Mouse (Mus musculus) cerebellum, adult 9-11 months (tissue): ENCODE data around the gene Nrxn3.
A peak's percentile ranks its signal among the peaks of the same experiment; 100 is the strongest.

Source experiments
- DNase-seq: peaks from one replicate; pipeline ENCODE4 v3.0.0; 2022

The Nrxn3 gene

GRCm38 (mm10) chr12:89364850-89365249 lies 642.2 kb downstream of the Nrxn3 start:
- DNase-seq, result no peak

GRCm38 (mm10) chr12:89369939-89370338 lies 647.3 kb downstream of the Nrxn3 start:
- DNase-seq, result no peak

- no peak for DNase-seq
Observed at GRCm38 (mm10) chr12:89376600-89376999, 653.9 kb downstream of the Nrxn3 start.

- DNase-seq, result no peak
Observed at GRCm38 (mm10) chr12:89377051-89377643, 654.5 kb downstream of the Nrxn3 start.

- no peak for DNase-seq
Observed at GRCm38 (mm10) chr12:89377687-89378086, 655.0 kb downstream of the Nrxn3 start.

GRCm38 (mm10) chr12:89383254-89383653 lies 660.6 kb downstream of the Nrxn3 start:
- no peak for DNase-seq

GRCm38 (mm10) chr12:89395121-89395792 lies 672.6 kb downstream of the Nrxn3 start:
- DNase-seq, result no peak

- no peak for DNase-seq
Observed at GRCm38 (mm10) chr12:89436519-89436918, 713.8 kb downstream of the Nrxn3 start.

- no peak for DNase-seq
Observed at GRCm38 (mm10) chr12:89442323-89443038, 719.8 kb downstream of the Nrxn3 start.

- DNase-seq, result peak; percentile 8
Observed at GRCm38 (mm10) chr12:89450667-89451298, 728.1 kb downstream of the Nrxn3 start.

GRCm38 (mm10) chr12:89470226-89470625 lies 747.5 kb downstream of the Nrxn3 start:
- DNase-seq, result no peak

GRCm38 (mm10) chr12:89471289-89471688 lies 748.6 kb downstream of the Nrxn3 start:
- no peak for DNase-seq

- no peak for DNase-seq
Observed at GRCm38 (mm10) chr12:89471874-89472273, 749.2 kb downstream of the Nrxn3 start.

- DNase-seq, result peak; percentile 22
Observed at GRCm38 (mm10) chr12:89479096-89479495, 756.4 kb downstream of the Nrxn3 start.

GRCm38 (mm10) chr12:89482223-89482622 lies 759.5 kb downstream of the Nrxn3 start:
- no peak for DNase-seq

GRCm38 (mm10) chr12:89504026-89504425 lies 781.4 kb downstream of the Nrxn3 start:
- DNase-seq, result peak; percentile 27

GRCm38 (mm10) chr12:89505121-89505764 lies 782.6 kb downstream of the Nrxn3 start:
- peak; percentile 69 for DNase-seq

- DNase-seq, result no peak
Observed at GRCm38 (mm10) chr12:89508970-89509369, 786.3 kb downstream of the Nrxn3 start.

- DNase-seq, result peak; percentile 76
Observed at GRCm38 (mm10) chr12:89513759-89514158, 791.1 kb downstream of the Nrxn3 start.

- no peak for DNase-seq
Observed at GRCm38 (mm10) chr12:89516046-89516445, 793.4 kb downstream of the Nrxn3 start.

- no peak for DNase-seq
Observed at GRCm38 (mm10) chr12:89530679-89531350, 808.1 kb downstream of the Nrxn3 start.

- DNase-seq, result peak; percentile 33
Observed at GRCm38 (mm10) chr12:89551291-89551690, 828.6 kb downstream of the Nrxn3 start.
